Mouse (Mus musculus): ENCODE results near the gene Msi2. TPM values are rescaled to one million over a fixed set of nuclear protein-coding genes. Genes with fewer than 3 reads are reported as not detected.

Gene Msi2
- total RNA-seq, 2 experiments from 2014 or later = 75.5 to 87.5 TPM

Small RNA genes within 50 kb of the gene (microRNA-seq; reads per million reads assigned to microRNA genes)
- not detected for gene Mir378b

Other genes starting within 250 kb of the Msi2 start
- gene Akap1, start 146.1 kb upstream of the Msi2 start, total RNA-seq (2021) = 10 to 100 TPM; 43.6 to 47.6 TPM
- 10 to 100 TPM; 18.2 to 20.7 TPM for gene Scpep1, start 237.0 kb upstream of the Msi2 start, total RNA-seq (2021)
- gene Elobl, start 248.4 kb upstream of the Msi2 start, total RNA-seq (2021) = not detected